Mouse (Mus musculus): ENCODE data around the gene Abcc6. TPM values are rescaled to one million over a fixed set of nuclear protein-coding genes. Genes with fewer than 3 reads are reported as not detected.
A peak's percentile ranks its signal among the peaks of the same experiment; 100 is the strongest.
"Not testable (repeated sequence)": the region's sequence is repeated elsewhere in the genome, so short reads cannot be mapped to it uniquely, and the experiment has no call there.

The Abcc6 gene
- polyA plus RNA-seq, 1 experiment from 2014 or later: 0.35 TPM

GRCm38 (mm10) chr7:45973271-45973687 is 56.8 kb downstream of the Abcc6 start:
- no peak overlapping the region for H3K4me3 ChIP-seq
- no peak overlapping the region for H3K4me2 ChIP-seq
- H3K27ac ChIP-seq: no peak overlapping the region
- ATAC-seq (ENCODE audit: insufficient number of reproducible peaks, low FRiP score, low TSS enrichment, low read depth): no peak
- no peak overlapping the region for H3K9ac ChIP-seq
- no peaks in the 10 kb centered on the region for H3K27me3 ChIP-seq
- no peaks in the 10 kb centered on the region for H3K4me1 ChIP-seq
- no peaks in the 10 kb centered on the region for H3K9me3 ChIP-seq
- WGBS: 86% methylated on average over 6 of the region's 6 CpGs
- H3K36me3 ChIP-seq: no peaks in the 10 kb centered on the region

GRCm38 (mm10) chr7:45971831-45972723 is 58.0 kb downstream of the Abcc6 start:
- Histone ChIP-seq H3K4me1 (no peaks in the 10 kb centered on the region), H3K27me3 (no peaks in the 10 kb centered on the region), H3K4me2 (no peak overlapping the region), H3K9ac (no peak overlapping the region), H3K36me3 (no peaks in the 10 kb centered on the region), H3K9me3 (no peaks in the 10 kb centered on the region), H3K4me3 (no peak overlapping the region), H3K27ac (no peak overlapping the region)
- 73% methylated on average over 11 of the region's 11 CpGs for WGBS
- ATAC-seq (ENCODE audit: insufficient number of reproducible peaks, low FRiP score, low TSS enrichment, low read depth): no peak

- Histone ChIP-seq H3K27ac (no peak overlapping the region), H3K27me3 (no peaks in the 10 kb centered on the region), H3K4me1 (no peaks in the 10 kb centered on the region), H3K4me2 (no peak overlapping the region), H3K4me3 (no peak overlapping the region), H3K36me3 (no peaks in the 10 kb centered on the region), H3K9ac (no peak overlapping the region), H3K9me3 (no peaks in the 10 kb centered on the region)
- ATAC-seq (ENCODE audit: insufficient number of reproducible peaks, low FRiP score, low TSS enrichment, low read depth): no peak
- WGBS: 56% methylated on average over 4 of the region's 4 CpGs
Observed at GRCm38 (mm10) chr7:45956611-45957010, 73.5 kb downstream of the Abcc6 start.

GRCm38 (mm10) chr7:45949061-45949460 is 81.0 kb downstream of the Abcc6 start:
- H3K27ac ChIP-seq: no peak overlapping the region
- WGBS: 75% methylated on average over 4 of the region's 4 CpGs
- no peak overlapping the region for H3K4me3 ChIP-seq
- H3K36me3 ChIP-seq: no peaks in the 10 kb centered on the region
- no peak for ATAC-seq (ENCODE audit: insufficient number of reproducible peaks, low FRiP score, low TSS enrichment, low read depth)
- H3K4me1 ChIP-seq: no peaks in the 10 kb centered on the region
- H3K27me3 ChIP-seq: no peaks in the 10 kb centered on the region
- no peaks in the 10 kb centered on the region for H3K9me3 ChIP-seq
- no peak overlapping the region for H3K4me2 ChIP-seq
- no peak overlapping the region for H3K9ac ChIP-seq

- H3K27me3 ChIP-seq; H3K9ac ChIP-seq; ATAC-seq (ENCODE audit: insufficient number of reproducible peaks, low FRiP score, low TSS enrichment, low read depth); H3K9me3 ChIP-seq; H3K4me3 ChIP-seq; H3K4me1 ChIP-seq; H3K4me2 ChIP-seq; H3K27ac ChIP-seq; H3K36me3 ChIP-seq: not testable (repeated sequence)
- 72% methylated on average over 1 of the region's 1 CpGs for WGBS
Observed at GRCm38 (mm10) chr7:45943280-45943679, 86.8 kb downstream of the Abcc6 start.

- ATAC-seq (ENCODE audit: insufficient number of reproducible peaks, low FRiP score, low TSS enrichment, low read depth): no peak
- no peaks in the 10 kb centered on the region for H3K36me3 ChIP-seq
- H3K27ac ChIP-seq: no peak overlapping the region
- no peak overlapping the region for H3K9ac ChIP-seq
- WGBS: 83% methylated on average over 9 of the region's 9 CpGs
- no peaks in the 10 kb centered on the region for H3K9me3 ChIP-seq
- no peaks in the 10 kb centered on the region for H3K27me3 ChIP-seq
- H3K4me3 ChIP-seq: no peak overlapping the region
- no peaks in the 10 kb centered on the region for H3K4me1 ChIP-seq
- H3K4me2 ChIP-seq: no peak overlapping the region
Observed at GRCm38 (mm10) chr7:45941986-45942385, 88.1 kb downstream of the Abcc6 start.

- no peak for ATAC-seq (ENCODE audit: insufficient number of reproducible peaks, low FRiP score, low TSS enrichment, low read depth)
- WGBS: 50% methylated on average over 2 of the region's 2 CpGs
Observed at GRCm38 (mm10) chr7:45939836-45940235, 90.3 kb downstream of the Abcc6 start.

GRCm38 (mm10) chr7:45935114-45935513 is 95.0 kb downstream of the Abcc6 start:
- Histone ChIP-seq H3K27me3 (no peaks in the 10 kb centered on the region), H3K9ac (no peak overlapping the region), H3K36me3 (no peaks in the 10 kb centered on the region), H3K27ac (no peak overlapping the region), H3K9me3 (no peaks in the 10 kb centered on the region), H3K4me2 (no peak overlapping the region), H3K4me1 (no peaks in the 10 kb centered on the region), H3K4me3 (no peak overlapping the region)
- 19% methylated on average over 7 of the region's 7 CpGs for WGBS
- ATAC-seq (ENCODE audit: insufficient number of reproducible peaks, low FRiP score, low TSS enrichment, low read depth): no peak

More at GRCm38 (mm10) chr7:45939836-45940235, 90.3 kb downstream of the Abcc6 start:
- Histone ChIP-seq H3K4me3 (no peak overlapping the region), H3K4me1 (no peaks in the 10 kb centered on the region), H3K4me2 (no peak overlapping the region), H3K9ac (no peak overlapping the region), H3K9me3 (no peaks in the 10 kb centered on the region), H3K36me3 (no peaks in the 10 kb centered on the region), H3K27me3 (no peaks in the 10 kb centered on the region), H3K27ac (no peak overlapping the region)

GRCm38 (mm10) chr7:45933766-45934165 is 96.3 kb downstream of the Abcc6 start:
- not testable (repeated sequence) for H3K4me2 ChIP-seq; H3K9me3 ChIP-seq; H3K27ac ChIP-seq; H3K27me3 ChIP-seq; H3K36me3 ChIP-seq; ATAC-seq (ENCODE audit: insufficient number of reproducible peaks, low FRiP score, low TSS enrichment, low read depth); H3K4me1 ChIP-seq; H3K4me3 ChIP-seq; H3K9ac ChIP-seq
- 86% methylated on average over 12 of the region's 12 CpGs for WGBS

GRCm38 (mm10) chr7:45929688-45930087 is 100.4 kb downstream of the Abcc6 start:
- WGBS: 72% methylated on average over 1 of the region's 1 CpGs
- no peak for ATAC-seq (ENCODE audit: insufficient number of reproducible peaks, low FRiP score, low TSS enrichment, low read depth)

GRCm38 (mm10) chr7:45928626-45929295 is 101.3 kb downstream of the Abcc6 start:
- Histone ChIP-seq H3K27me3 (peaks cover 19% of the 10 kb centered on the region), H3K27ac (no peak overlapping the region), H3K4me1 (peaks cover 11% of the 10 kb centered on the region), H3K4me2 (0 out of 2 replicates have a peak overlapping the region, but pooled peaks have one; percentile 8), H3K9ac (no peak overlapping the region), H3K9me3 (no peaks in the 10 kb centered on the region), H3K36me3 (no peaks in the 10 kb centered on the region), H3K4me3 (no peak overlapping the region)
- 11% methylated on average over 19 of the region's 23 CpGs for WGBS
- ATAC-seq (ENCODE audit: insufficient number of reproducible peaks, low FRiP score, low TSS enrichment, low read depth): no peak

More at GRCm38 (mm10) chr7:45929688-45930087, 100.4 kb downstream of the Abcc6 start:
- H3K9me3 ChIP-seq: no peaks in the 10 kb centered on the region
- no peak overlapping the region for H3K27ac ChIP-seq
- H3K9ac ChIP-seq: no peak overlapping the region
- H3K4me1 ChIP-seq: peaks cover 2% of the 10 kb centered on the region; the same call in 1 of the 2 replicates
- peaks cover 19% of the 10 kb centered on the region for H3K27me3 ChIP-seq
- no peaks in the 10 kb centered on the region for H3K36me3 ChIP-seq
- no peak overlapping the region for H3K4me3 ChIP-seq
- H3K4me2 ChIP-seq: no peak overlapping the region

GRCm38 (mm10) chr7:45924429-45924816 is 105.7 kb downstream of the Abcc6 start:
- Histone ChIP-seq H3K27ac (peak overlapping the region; percentile 95), H3K4me3 (peak overlapping the region; percentile 43), H3K27me3 (peaks cover 18% of the 10 kb centered on the region), H3K9me3 (no peaks in the 10 kb centered on the region), H3K4me2 (peak overlapping the region; percentile 67), H3K9ac (no peak overlapping the region; the same call in 1 of the 2 replicates), H3K4me1 (peaks cover 43% of the 10 kb centered on the region), H3K36me3 (0 out of 2 replicates have a peak, but pooled peaks cover 3% of the 10 kb centered on the region)
- no peak for ATAC-seq (ENCODE audit: insufficient number of reproducible peaks, low FRiP score, low TSS enrichment, low read depth)
- 23% methylated on average over 14 of the region's 14 CpGs for WGBS

All from limb, embryonic 15.5 days (tissue).